Mouse (Mus musculus) myocyte (in vitro differentiated cells): ENCODE measurements around the gene Gng4.

Source experiments
- CEBPB ChIP-seq: IDR thresholded peaks from 2 replicates; pipeline ENCODE4 v1.6.1; 2011; ENCODE audit warnings: mild to moderate bottlenecking, moderate library complexity; ENCODE audit not compliant: poor library complexity, insufficient read depth, severe bottlenecking
- E2F4 ChIP-seq: IDR thresholded peaks from one replicate; pipeline ENCODE4 v1.6.1; 2011; ENCODE audit warnings: mild to moderate bottlenecking, control low read depth, moderate library complexity; ENCODE audit not compliant: insufficient read depth
- MAX ChIP-seq: IDR thresholded peaks from one replicate; pipeline ENCODE4 v1.6.1; 2011; ENCODE audit warnings: low read depth, mild to moderate bottlenecking, control low read depth
- MYOD1 ChIP-seq, 3 experiments: IDR thresholded peaks; one replicate each; pipeline ENCODE4 v1.6.1; 2011; ENCODE audit warnings: control low read depth in 2 of 3, low read depth in 2 of 3, mild to moderate bottlenecking in 2 of 3, moderate library complexity in 1 of 3; ENCODE audit not compliant: insufficient read length in 2 of 3, control insufficient read depth in 1 of 3
- MYOG ChIP-seq, 3 experiments: IDR thresholded peaks; one replicate each; pipeline ENCODE4 v1.6.1; 2011; ENCODE audit warnings: control low read depth in 2 of 3, low read depth in 2 of 3, mild to moderate bottlenecking in 2 of 3; ENCODE audit not compliant: insufficient read length in 2 of 3, control insufficient read depth in 1 of 3, insufficient read depth in 1 of 3
- POLR2A ChIP-seq: IDR thresholded peaks from one replicate; pipeline ENCODE4 v1.6.1; 2011; ENCODE audit warnings: low read depth, mild to moderate bottlenecking, control low read depth, moderate library complexity; ENCODE audit not compliant: insufficient read length
- POLR2AphosphoS2 ChIP-seq: IDR thresholded peaks from one replicate; pipeline ENCODE4 v1.6.1; 2011; ENCODE audit warnings: low read depth, control low read depth; ENCODE audit not compliant: insufficient read length
- REST ChIP-seq: IDR thresholded peaks from one replicate; pipeline ENCODE4 v1.6.1; 2011; ENCODE audit warnings: mild to moderate bottlenecking, control low read depth, moderate library complexity; ENCODE audit not compliant: insufficient read depth, insufficient read length
- SRF ChIP-seq: IDR thresholded peaks from one replicate; pipeline ENCODE4 v1.6.1; 2011; ENCODE audit warnings: low read depth; ENCODE audit not compliant: control insufficient read depth, insufficient read length
- TCF12 ChIP-seq: IDR thresholded peaks from one replicate; pipeline ENCODE4 v1.6.1; 2011; ENCODE audit warnings: mild to moderate bottlenecking, control low read depth; ENCODE audit not compliant: poor library complexity, insufficient read depth, severe bottlenecking
- USF1 ChIP-seq: IDR thresholded peaks from one replicate; pipeline ENCODE4 v1.6.1; 2011; ENCODE audit warnings: low read depth, mild to moderate bottlenecking, control low read depth, moderate library complexity

- TF ChIP-seq POLR2AphosphoS2 (no peak), TCF12 (no peak), E2F4 (no peak), MYOD1 (IDR thresholded peaks at IDR 0.05; ENCODE audit: control insufficient read depth in 1 of 3, insufficient read length in 2 of 3, low read depth in 2 of 3) (no peak), CEBPB (no peak), POLR2A (no peak), MAX (no peak), MYOG (IDR thresholded peaks at IDR 0.05; ENCODE audit: control insufficient read depth in 1 of 3, insufficient read depth in 1 of 3, insufficient read length in 2 of 3, low read depth in 2 of 3) (no peak), USF1 (no peak), REST (no peak), SRF (no peak)
Observed at GRCm38 (mm10) chr13:13830469-13831074, 46.7 kb downstream of the Gng4 start.
